Mouse (Mus musculus) spleen, adult 12 weeks (tissue): ENCODE results near the gene Sf3a3.

Experiments
- DNase-seq: peaks from one replicate; pipeline ENCODE4 v3.0.0; 2022; ENCODE audit warnings: low spot score

The Sf3a3 gene

DNA sequence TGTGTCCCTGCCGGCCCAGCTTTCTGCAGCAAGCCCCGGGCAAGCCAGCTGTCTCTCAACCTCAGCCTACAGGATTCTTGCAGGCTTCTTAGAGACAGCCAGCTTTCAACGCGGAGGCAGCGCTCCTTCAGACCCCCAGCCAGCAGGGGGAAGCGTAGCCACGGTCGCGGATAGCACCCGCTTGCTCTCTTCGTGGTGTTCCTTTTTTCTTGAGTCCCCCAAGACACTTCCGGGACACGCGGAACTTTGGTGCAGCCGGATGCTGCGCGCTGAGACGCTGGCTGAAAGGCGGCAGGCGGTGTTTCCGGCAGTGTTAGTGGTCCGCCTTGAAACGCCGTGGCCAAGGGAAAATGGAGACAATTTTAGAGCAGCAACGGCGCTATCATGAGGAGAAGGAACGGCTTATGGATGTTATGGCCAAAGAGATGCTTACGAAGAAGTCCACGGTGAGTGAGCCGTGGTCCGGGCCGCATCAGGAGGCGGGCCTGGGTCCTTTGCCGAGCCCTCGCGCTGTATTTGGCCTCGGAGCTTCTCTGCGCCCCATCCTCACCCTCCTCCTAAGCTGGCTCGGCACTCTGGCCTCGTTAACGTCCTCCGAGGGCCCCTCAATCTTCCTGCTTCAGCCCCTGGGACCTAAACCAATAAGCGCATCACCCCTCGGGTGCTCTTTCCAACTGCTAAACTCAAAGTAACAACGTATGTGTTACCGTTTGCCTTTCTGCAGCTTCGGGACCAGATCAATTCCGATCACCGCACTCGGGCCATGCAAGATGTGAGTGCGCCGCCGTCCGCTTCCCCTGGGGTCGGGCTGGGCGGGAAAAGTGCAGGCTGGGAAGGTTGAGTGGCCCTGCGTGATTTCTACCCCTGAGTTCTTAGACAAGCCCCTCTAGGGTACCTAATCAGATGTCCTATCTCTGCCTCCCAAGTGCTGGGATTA lies at the start of gene Sf3a3:
Gene Sf3a3 (plus strand): TSS at position 232 of the 937 bp plus-strand sequence.
- DNase-seq: peak; percentile 90

GRCm38 (mm10) chr4:124667476-124668033 lies 47.0 kb upstream of the Sf3a3 start:
- no peak for DNase-seq

GRCm38 (mm10) chr4:124668078-124668477 lies 46.5 kb upstream of the Sf3a3 start:
- DNase-seq: no peak

DNA sequence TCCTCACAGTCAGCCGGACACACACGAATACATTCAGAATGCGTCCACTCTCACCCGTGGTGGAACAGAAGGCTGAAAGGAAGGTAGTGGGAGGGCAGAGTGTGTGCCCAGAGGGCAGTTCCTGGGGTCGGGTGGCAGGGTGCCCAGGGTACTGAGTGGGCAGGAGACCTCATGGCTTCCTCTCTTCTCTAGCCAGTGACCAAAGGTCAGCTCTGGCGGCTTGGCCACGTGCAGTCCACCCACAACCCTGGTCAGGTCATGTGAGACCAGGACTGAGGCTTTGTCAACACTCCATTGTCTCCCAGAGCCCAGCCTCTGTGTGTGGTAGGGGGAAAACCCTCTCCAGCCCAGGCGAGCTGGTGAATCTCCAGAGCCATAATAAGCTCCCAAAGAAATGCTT lies 44.3 kb upstream of the Sf3a3 start:
- no peak for DNase-seq

GRCm38 (mm10) chr4:124671583-124671982 lies 43.0 kb upstream of the Sf3a3 start:
- no peak for DNase-seq

GRCm38 (mm10) chr4:124672347-124673320 lies 41.9 kb upstream of the Sf3a3 start:
- DNase-seq: no peak

DNA sequence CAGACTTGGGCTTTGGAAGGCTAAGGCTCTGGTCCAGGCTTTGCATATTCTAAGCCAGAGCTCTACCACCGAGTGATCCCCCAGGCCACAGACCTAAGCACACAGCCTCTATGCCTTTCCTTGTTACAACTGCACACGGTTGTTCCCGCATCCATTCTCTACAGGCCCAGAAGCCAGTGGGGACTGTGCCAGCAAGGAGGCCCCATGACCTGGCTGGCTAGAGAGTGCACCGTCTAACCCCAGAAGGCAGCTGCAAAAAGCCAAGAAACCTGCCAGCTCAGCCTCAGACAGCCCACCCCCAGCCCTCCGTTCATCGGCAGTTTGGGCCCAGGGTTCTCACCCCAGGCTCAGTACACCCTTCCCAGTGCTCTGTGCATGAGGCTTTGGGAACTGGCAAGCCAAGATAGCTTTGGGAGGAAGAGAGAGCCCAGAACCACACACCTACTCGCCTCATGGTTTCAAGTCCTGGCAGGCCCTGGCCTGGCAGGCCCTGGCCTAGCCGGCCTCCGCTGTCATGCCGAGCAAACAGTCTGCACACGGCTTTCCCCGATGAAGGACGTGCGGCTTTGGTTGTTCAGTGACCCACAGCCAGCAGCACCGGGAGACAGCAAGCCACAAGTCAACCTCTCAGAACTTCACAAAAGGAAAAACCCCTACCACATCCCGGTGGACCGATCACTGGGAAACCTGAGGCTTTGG lies 40.1 kb upstream of the Sf3a3 start:
- DNase-seq: no peak

- DNase-seq: no peak
Measured at GRCm38 (mm10) chr4:124675037-124675436, 39.5 kb upstream of the Sf3a3 start.

- DNase-seq: no peak
Measured at GRCm38 (mm10) chr4:124675958-124676357, 38.6 kb upstream of the Sf3a3 start.

GRCm38 (mm10) chr4:124682270-124682669 lies 32.3 kb upstream of the Sf3a3 start:
- DNase-seq: no peak

- no peak for DNase-seq
Measured at GRCm38 (mm10) chr4:124683474-124683873, 31.1 kb upstream of the Sf3a3 start.

- no peak for DNase-seq
Measured at GRCm38 (mm10) chr4:124685004-124685403, 29.6 kb upstream of the Sf3a3 start.

DNA sequence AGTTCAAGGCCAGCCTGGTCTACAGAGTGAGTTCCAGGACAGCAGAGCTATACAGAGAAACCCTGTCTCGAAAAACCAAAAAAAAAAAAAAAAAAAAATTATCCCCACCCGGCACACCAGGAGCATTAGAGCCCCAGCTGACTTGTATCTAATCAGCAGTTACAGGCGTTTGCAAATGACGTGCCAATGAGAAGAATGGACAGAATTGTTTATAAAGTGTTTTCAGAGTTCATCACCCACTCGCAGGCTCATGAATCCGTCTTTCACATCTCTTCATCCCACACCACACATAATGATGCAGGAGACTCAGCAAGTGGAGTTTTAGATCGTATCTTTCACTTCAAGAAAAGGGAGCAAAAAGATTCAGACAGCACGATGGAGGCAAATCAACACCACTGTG lies 29.1 kb upstream of the Sf3a3 start:
- DNase-seq: no peak

- no peak for DNase-seq
Measured at GRCm38 (mm10) chr4:124685897-124686402, 28.6 kb upstream of the Sf3a3 start.

GRCm38 (mm10) chr4:124691455-124691854 lies 23.1 kb upstream of the Sf3a3 start:
- no peak for DNase-seq

- DNase-seq: no peak
Measured at GRCm38 (mm10) chr4:124692416-124692861, 22.1 kb upstream of the Sf3a3 start.

DNA sequence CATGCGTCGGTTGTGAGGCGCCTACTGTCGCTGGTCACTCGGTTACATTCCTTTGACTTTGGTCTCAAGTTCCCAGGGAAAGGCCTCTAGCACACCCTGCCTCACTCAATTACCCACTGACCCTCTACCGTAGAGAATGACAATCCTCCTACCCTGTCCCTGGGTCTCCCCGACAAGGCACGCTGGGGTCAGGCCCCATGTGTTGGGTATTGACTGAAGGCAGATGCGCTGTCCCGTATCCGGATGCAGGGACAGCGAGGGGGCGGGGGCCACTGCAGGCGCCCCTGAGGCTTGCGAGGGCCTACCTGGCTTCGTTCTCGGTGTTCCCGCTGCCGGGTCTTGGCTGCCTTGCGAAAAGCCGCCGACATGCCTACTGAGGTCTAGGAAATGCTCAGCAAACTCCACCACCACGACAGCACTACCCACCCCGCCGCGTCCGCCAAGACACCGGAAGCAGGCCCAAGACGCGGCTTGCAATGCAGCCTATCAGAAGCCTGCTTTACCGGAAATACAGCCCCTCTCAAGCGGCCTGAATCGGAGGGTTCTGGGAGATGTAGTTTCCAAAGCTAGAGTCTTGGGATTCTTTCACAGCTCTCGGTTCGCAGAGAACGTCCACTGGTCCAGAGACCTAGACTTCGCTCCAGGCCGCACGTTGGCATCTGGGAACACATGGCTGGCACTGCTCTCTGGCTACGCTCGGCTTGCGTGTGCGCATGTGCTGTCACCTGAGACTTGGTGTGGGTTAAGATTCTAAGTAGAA lies 21.3 kb upstream of the Sf3a3 start, which contains the start of gene Utp11:
Gene Utp11 (minus strand): TSS at position 466 of the 760 bp plus-strand sequence.
- peak; percentile 73 for DNase-seq

DNA sequence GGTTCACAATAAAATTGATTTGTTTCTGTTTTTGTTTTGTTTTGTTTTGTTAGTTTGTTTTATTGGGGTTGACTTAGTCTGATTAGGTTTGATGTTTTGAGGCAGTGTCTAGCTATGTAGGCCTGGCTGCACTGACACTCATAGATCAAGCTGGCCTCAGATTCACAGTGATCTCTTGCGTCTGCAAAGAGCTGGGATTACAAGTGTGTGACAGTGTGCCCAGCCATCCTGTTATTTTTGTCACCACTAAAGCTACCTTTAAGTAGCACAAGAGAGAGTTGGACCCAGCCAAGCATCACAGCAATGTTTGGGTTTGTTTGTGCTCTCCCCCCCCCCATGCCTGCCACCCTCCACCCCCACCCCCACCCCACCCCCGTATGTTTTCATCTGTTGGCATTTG lies 20.0 kb upstream of the Sf3a3 start:
- no peak for DNase-seq

DNA sequence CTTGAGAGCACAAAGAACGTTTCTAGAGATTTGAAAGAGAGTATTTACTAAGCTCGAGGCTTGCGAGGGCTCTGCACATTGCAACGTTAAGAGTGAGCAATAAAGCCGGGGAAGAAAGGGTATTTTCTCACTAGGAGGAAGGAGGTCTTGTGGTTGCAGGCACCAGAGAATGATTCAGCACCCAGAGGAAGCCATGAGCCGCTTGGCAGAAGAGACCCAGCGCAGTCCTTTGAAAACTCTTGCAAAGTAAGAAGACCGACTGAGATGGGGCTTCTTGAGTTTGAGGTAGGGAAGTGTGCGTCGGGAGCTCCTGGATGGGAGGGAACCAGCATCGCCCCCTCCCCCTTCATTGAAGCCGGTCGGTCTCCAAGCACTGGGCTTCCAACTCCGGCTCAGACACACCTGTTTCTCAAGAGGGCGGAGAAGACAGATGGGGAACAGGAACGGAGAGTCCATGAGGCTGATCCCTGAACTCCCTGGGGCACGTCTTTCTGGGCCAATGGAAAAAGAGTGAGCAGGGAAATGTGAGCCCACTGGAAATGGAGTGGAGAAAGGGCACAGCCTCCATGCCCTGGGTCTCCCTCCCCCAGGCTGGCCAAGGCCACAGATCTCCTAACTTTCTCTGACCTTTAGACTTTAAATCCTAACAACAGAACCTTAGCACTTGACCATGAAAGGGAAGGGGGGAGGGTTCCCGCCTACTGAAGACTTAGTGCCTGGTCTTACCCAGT lies 18.6 kb upstream of the Sf3a3 start:
- no peak for DNase-seq

GRCm38 (mm10) chr4:124699791-124700190 lies 14.8 kb upstream of the Sf3a3 start:
- DNase-seq: no peak
